Mouse (Mus musculus) ES-E14 (cell line): ENCODE measurements around the gene Inhbc. TPM values are rescaled to one million over a fixed set of nuclear protein-coding genes. Genes with fewer than 3 reads are reported as not detected.

Source experiments
- DNase-seq: peaks from one replicate; pipeline ENCODE4 v3.0.0-alpha.2; 2013; ENCODE audit warnings: low read depth, low spot score
- H3K27ac ChIP-seq: 2 replicates; pipeline ENCODE4 v1.5.1; 2012; ENCODE audit warnings: low read depth, mild to moderate bottlenecking, low read length, moderate library complexity, mixed read lengths; ENCODE audit not compliant: poor library complexity, insufficient read depth, severe bottlenecking
- H3K36me3 ChIP-seq: 2 replicates; pipeline ENCODE4 v1.6.1; 2012; ENCODE audit warnings: mild to moderate bottlenecking, low read length, moderate library complexity, mixed read lengths; ENCODE audit not compliant: control insufficient read depth, poor library complexity, insufficient read depth, severe bottlenecking
- H3K4me1 ChIP-seq, 2 experiments: fragments of 150-350 bp in 1 of 2; sonication (generic) in 1 of 2; 2 replicates each; pipeline ENCODE4 v1.6.1; 2012; ENCODE audit warnings: low read length in 2 of 2, mild to moderate bottlenecking in 1 of 2, mixed read lengths in 1 of 2; ENCODE audit not compliant: control insufficient read depth in 2 of 2, insufficient read depth in 2 of 2, poor library complexity in 1 of 2
- H3K4me3 ChIP-seq, 2 experiments: fragments of 150-350 bp in 1 of 2; sonication (generic) in 1 of 2; 2 replicates each; pipeline ENCODE4 v1.5.1; 2012; ENCODE audit warnings: low read length in 2 of 2, low read depth in 1 of 2, mild to moderate bottlenecking in 1 of 2, mixed read lengths in 1 of 2; ENCODE audit not compliant: insufficient read depth in 1 of 2, poor library complexity in 1 of 2, severe bottlenecking in 1 of 2
- H3K9ac ChIP-seq: 2 replicates; pipeline ENCODE4 v1.6.1; 2012; ENCODE audit warnings: low read depth, mild to moderate bottlenecking, low read length, mixed read lengths; ENCODE audit not compliant: poor library complexity, insufficient read depth, severe bottlenecking
- H3K9me3 ChIP-seq: fragments of 150-350 bp; sonication (generic); 2 replicates; pipeline ENCODE4 v1.6.1; 2012; ENCODE audit warnings: low read depth, mild to moderate bottlenecking, low read length; ENCODE audit not compliant: control insufficient read depth, insufficient read depth
- CHD2 ChIP-seq: IDR thresholded peaks from 2 replicates; pipeline ENCODE4 v1.6.1; 2014; ENCODE audit warnings: mild to moderate bottlenecking, low read depth, low read length, inconsistent platforms
- HCFC1 ChIP-seq: IDR thresholded peaks from 2 replicates; pipeline ENCODE4 v1.6.1; 2012; ENCODE audit warnings: low read length, inconsistent platforms, borderline replicate concordance; ENCODE audit not compliant: insufficient read depth
- MAFK ChIP-seq: IDR thresholded peaks from 2 replicates; pipeline ENCODE4 v1.6.1; 2014; ENCODE audit warnings: mild to moderate bottlenecking, low read depth, low read length, inconsistent platforms; ENCODE audit not compliant: insufficient read depth
- ZC3H11A ChIP-seq: IDR thresholded peaks from 2 replicates; pipeline ENCODE4 v1.6.1; 2012; ENCODE audit warnings: low read depth, mild to moderate bottlenecking, inconsistent platforms, low read length, borderline replicate concordance
- ZNF384 ChIP-seq: IDR thresholded peaks from 2 replicates; pipeline ENCODE4 v1.6.1; 2012; ENCODE audit warnings: low read depth, low read length, inconsistent platforms
- in situ Hi-C, 2 experiments: fragments of 600-800 bp; cut with MboI; formaldehyde crosslinking; loops; one replicate each; pipeline ENCODE4 v1.15.1; 2025; ENCODE audit warnings: low sequenced_read_pairs in 2 of 2, inconsistent platforms in 1 of 2; ENCODE audit not compliant: unreplicated experiment in 2 of 2
- total RNA-seq: library from RNA; depleted of rRNA; stranded (reverse); fragments of 300-350 nt; gene quantifications from 2 replicates; pipeline ENCODE4 v1.2.3, GENCODE M21; 2012

The Inhbc gene
- total RNA-seq, 1 experiment = 0.36 TPM

DNA sequence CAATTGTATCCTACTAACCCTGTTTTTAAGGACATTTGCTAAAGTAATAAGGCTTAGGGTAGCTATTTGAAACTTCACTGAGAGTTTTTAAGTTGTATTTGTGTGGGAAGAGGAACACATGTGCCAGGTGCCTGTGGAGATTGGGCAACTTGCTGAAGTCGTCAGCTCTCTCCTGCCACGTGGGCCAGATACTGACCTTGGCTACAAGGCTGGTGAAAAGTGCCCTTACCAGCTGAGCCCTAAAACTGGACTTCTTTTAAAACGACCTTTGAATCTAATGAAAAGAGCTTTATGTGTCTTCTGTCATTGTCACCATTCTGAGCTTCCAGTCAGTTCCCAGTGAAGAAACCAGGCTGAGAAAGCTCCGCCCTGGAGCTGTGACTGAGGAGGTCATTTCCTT lies 37.2 kb upstream of the Inhbc start:
- no peak overlapping the region for H3K9ac ChIP-seq
- no peak overlapping the region for H3K4me3 ChIP-seq
- no peak overlapping the region for H3K27ac ChIP-seq
- no peak for DNase-seq
- no peak for TF ChIP-seq MAFK
- TF ChIP-seq CHD2 = no peak
- TF ChIP-seq ZC3H11A = no peak
- TF ChIP-seq HCFC1 = no peak
- no peak for TF ChIP-seq ZNF384
- no peaks in the 10 kb centered on the region for H3K4me1 ChIP-seq
- H3K9me3 ChIP-seq = no peaks in the 10 kb centered on the region
- in situ Hi-C loops = no loop called here
- no peaks in the 10 kb centered on the region for H3K36me3 ChIP-seq

DNA sequence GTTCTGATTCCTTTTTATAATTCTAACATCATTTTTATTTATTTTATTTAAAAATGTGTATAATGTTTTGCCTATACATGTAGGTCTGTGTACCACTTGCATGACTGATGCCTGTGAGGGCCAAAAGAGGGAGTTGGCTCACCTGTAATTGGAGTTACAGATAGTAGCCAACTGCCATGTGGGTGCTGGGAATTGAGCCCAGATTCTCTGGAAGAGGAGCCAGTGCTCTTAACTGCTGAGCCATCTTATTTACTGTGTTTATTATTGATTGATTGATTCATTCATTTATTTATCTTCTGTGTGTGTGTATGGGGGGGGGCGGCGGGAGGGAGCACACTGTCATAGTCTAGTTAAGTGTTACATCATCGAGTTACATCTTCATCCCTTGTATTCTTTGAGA lies 34.5 kb upstream of the Inhbc start:
- H3K4me3 ChIP-seq = no peak overlapping the region
- in situ Hi-C loops = no loop called here
- TF ChIP-seq ZC3H11A (no peak), ZNF384 (no peak), CHD2 (no peak), HCFC1 (no peak), MAFK (no peak)

DNA sequence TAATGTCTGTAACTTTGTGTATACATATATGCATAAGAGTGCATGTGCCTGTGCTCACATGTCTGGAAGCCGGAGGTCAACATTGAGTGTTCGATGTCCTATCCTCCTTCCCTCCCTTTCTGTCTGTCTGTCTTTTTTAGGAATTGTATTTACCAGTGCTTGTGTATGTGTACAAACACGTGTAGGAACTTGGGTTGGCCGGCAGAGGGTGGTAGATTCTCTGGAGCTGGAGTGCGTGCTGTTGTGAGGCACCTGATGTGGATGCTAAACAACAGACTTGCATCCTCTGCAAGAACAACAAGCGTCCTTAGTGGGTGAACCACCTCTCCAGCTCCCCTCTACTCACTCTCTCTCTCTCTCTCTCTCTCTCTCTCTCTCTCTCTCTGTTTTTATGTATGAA lies 21.5 kb upstream of the Inhbc start:
- in situ Hi-C loops = no loop called here
- Histone ChIP-seq H3K9me3 (no peaks in the 10 kb centered on the region), H3K4me3 (no peak overlapping the region), H3K9ac (no peak overlapping the region), H3K27ac (no peak overlapping the region), H3K36me3 (no peaks in the 10 kb centered on the region), H3K4me1 (no peaks in the 10 kb centered on the region)
- peak; percentile 44 for DNase-seq
- TF ChIP-seq MAFK (no peak), HCFC1 (no peak), ZNF384 (no peak), ZC3H11A (no peak), CHD2 (no peak)

More for the DNA sequence above, 34.5 kb upstream of the Inhbc start:
- no peaks in the 10 kb centered on the region for H3K9me3 ChIP-seq
- 0 out of 2 replicates have a peak, but pooled peaks cover 2% of the 10 kb centered on the region for H3K36me3 ChIP-seq
- DNase-seq = no peak
- H3K4me1 ChIP-seq = no peaks in the 10 kb centered on the region
- no peak overlapping the region for H3K27ac ChIP-seq
- no peak overlapping the region for H3K9ac ChIP-seq

DNA sequence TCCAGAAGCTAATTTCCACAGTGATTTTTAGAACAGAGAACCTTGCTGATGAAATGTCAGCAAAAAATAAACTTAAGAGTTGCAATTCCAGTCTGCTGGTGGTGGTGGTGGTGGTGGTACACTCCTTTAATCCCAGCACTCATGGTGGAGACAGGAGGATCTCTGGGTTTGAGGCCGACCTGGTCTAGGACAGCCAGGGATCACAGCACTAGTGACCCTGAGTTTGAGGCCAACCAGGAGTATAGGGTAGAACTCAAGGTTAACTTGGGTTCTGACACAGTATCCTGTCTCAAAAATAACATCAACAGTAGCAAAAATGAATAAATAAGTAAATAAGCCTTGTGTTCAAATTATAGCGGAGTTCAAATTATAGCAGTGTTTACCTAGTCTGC lies 11.5 kb upstream of the Inhbc start:
- TF ChIP-seq MAFK = no peak
- TF ChIP-seq ZNF384 = no peak
- no peak for TF ChIP-seq HCFC1
- TF ChIP-seq CHD2 = no peak
- TF ChIP-seq ZC3H11A = no peak
- in situ Hi-C loops = no loop called here
- no peak for DNase-seq

DNA sequence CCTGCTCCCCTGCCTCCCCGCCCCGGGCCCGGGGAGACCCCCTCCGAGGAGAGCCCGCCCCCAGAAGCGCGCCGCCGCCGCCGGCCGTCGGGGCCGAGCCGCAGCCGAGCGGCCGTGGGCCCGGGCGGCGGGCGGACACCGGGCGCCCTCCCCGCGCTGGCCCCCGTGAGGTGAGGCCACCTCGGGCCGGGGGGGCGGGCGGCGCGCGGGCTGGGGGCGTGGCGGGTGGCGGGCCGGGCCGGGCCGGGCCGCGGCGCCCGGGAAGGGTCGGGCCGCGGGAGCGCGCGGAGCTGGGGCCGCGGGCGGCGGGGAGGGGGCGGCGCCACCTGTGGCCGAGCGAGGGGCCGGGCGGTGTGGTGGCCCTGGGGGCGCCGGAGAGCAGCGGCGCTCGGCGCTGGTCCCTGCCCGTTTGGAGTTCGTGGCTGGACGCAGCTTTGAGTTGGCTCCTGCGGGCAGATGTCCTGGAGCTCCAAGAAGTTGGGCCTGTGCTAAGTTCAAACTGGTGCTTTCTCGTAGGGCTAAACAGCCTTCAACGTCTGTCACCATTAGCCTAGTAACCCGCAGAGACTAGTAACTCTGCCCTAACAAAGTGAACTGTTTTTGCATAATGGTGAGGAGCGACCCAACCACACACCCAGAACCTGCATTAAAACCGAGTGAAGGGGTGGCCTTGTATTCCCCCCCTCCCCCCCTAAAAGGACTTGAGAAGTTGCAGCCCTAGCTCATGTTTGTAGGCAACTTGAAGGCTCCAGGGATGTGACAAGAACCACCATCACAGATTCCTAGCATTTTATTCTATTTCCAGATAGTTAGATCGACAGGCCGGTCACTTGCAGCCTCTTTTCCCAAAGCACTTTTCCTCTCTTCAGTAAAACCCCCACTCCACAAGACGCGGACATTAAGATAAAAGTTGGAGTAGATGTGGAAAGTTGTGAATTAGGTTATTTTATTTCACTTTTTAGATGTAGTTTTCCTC lies 10.8 kb upstream of the Inhbc start:
- H3K9ac ChIP-seq = peak overlapping the region; percentile 75
- H3K36me3 ChIP-seq = no peaks in the 10 kb centered on the region
- in situ Hi-C loops = no loop called here
- peak overlapping the region; percentile 93 for H3K27ac ChIP-seq
- peak; percentile 34 for DNase-seq
- no peaks in the 10 kb centered on the region for H3K9me3 ChIP-seq
- peaks cover 3 to 7% of the 10 kb centered on the region in 2 experiments; a peak in 1 of 4 replicates for H3K4me1 ChIP-seq
- TF ChIP-seq HCFC1 (0 out of 2 replicates have a peak, but pooled peaks have one; percentile 45), ZC3H11A (no peak)
- H3K4me3 ChIP-seq = peak overlapping the region; percentile 76 to 100

More for the DNA sequence above, 11.5 kb upstream of the Inhbc start:
- H3K9ac ChIP-seq = no peak overlapping the region
- H3K27ac ChIP-seq = no peak overlapping the region; the same call in 1 of the 2 replicates
- no peaks in the 10 kb centered on the region for H3K36me3 ChIP-seq
- H3K9me3 ChIP-seq = no peaks in the 10 kb centered on the region
- H3K4me3 ChIP-seq = peak overlapping the region; percentile 76 to 100; a peak in 3 of 4 replicates
- peaks cover 3 to 7% of the 10 kb centered on the region in 2 experiments; a peak in 1 of 4 replicates for H3K4me1 ChIP-seq
